Mouse (Mus musculus): Measurements from ENCODE around the gene 4930435E12Rik. TPM values are rescaled to one million over a fixed set of nuclear protein-coding genes. Genes with fewer than 3 reads are reported as not detected.

4930435E12Rik gene
- total RNA-seq, 2 experiments from 2014 or later = not detected

DNA sequence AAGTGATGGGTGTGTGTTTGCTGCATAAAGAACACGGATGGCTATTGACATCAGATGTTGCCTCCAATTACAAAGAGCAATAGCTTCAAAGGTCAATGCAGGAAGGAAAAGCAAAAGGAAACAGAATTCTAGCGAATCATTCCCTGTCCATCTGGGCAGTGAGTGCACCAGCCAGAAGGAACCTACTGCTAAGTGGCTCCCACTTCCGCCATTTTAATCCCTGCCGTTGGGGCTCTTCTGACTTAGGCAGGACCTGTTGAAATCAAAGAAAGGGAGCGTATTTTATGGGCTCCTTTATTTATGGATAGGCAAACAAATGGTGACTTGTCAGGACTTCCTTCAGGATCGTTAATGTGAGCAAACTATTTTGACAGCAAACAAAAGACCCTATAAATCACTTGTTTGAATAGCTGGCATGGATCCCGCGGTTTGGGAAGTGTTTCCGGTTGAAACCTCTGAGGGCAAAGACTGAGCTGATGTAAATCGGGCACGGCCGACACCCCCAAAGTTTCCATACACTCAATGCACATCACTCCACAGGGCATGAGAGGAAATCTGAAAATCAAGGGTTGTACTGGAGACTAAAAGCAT is 55.5 kb downstream of the 4930435E12Rik start:
- intact Hi-C loops (cut with DNase I) = no loop called here
- no peak for DNase-seq

DNA sequence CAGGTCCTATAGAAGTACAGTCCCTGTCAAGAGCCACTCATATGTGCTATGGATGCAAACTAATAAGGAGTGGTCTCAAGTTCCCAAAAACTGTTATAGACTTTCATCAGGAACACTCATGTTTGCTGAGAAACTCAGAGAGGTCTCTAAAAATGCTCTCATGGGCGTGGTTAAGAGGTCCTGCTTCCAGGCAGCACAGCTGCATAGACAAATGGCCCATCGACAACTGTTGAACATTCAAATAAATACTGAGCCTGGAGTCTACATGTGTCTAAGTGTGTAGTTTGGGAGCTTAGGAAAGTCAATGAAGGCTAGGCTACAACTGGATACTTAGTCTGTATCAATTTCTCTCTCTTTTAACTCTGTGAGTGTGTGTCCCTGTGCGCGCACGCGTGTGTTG is 57.4 kb downstream of the 4930435E12Rik start:
- intact Hi-C loops (cut with DNase I) = no loop called here
- no peak for DNase-seq

DNA sequence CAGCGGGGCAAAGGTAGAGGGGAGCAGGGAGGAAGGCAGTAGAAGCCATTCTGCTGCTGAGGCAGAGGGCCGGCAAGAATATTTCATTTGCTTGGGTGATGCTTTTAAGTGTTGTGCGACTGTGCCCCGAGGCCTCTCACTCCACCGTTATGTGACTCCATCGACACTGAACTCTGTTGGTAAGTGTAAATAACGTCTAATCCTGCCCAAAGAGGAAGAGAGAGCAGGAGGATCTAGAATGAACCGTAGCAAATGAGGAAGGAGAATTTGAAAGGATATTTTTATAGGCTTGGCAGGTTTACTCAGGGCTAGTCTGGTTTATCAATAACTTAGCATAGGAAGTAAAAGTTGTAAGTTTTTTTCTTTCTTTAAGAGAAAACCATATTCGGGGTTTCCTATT is 59.0 kb downstream of the 4930435E12Rik start:
- DNase-seq = no peak
- intact Hi-C loops (cut with DNase I) = no loop called here

GRCm38 (mm10) chr16:38768386-38768785 is 60.2 kb downstream of the 4930435E12Rik start:
- intact Hi-C loops (cut with DNase I) = no loop called here
- DNase-seq = no peak

DNA sequence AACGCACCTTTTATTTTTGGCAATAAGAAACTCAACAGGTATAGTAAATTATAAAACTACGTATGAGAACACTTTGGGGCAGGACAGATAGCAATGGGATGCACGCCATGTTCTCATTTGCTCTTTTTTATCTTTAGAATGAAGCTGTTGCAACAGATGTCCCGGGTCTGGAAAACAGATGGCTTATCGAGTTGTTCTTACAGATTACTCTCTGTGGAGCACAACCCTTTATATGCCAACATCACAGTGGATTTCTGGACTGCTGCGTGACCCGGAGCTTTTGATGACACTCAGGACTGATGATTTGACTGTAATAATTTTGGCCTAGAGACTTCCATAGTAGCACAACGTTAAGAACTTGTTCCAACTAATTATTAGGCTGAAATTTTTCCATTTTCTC is 60.8 kb downstream of the 4930435E12Rik start:
- no peak for DNase-seq
- intact Hi-C loops (cut with DNase I) = no loop called here

DNA sequence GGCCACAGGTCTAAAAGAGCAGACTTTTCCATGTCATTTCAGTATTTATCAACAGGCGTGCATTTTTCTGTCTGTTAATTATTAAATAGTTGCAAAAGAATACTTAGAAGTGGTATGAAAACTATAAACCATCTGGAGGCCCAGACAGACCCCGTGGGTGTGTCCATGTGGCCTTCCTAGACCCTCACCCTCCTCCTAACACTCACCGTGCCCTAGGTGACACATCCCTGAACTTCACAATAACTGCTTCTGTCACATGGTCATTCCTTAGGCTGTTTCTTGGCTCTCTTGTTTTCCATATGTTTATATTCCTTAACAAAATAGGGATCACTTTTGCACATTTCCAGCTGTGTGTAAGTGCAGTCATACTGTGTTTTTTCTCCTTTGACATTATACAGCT is 61.9 kb downstream of the 4930435E12Rik start:
- intact Hi-C loops (cut with DNase I) = no loop called here
- no peak for DNase-seq

DNA sequence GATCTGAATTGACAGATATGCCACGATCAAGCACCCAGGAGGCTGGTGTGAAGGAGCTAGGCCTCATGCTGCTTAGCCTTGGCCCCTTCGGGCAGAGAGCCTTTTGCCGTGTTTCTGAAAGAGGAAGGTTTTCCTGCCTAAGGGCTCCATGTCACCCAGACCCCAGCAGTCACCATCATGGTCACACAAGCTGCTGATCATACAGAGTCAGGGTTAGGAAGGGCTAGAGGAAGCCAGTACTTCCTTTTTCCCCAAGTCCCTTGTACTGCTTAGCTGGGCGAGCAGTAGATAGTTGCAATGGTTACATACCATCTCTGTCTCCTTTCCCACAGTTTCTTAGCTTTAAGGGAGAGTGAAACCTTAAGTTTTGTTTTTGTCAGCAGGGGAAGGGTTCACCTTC is 65.0 kb downstream of the 4930435E12Rik start:
- DNase-seq = no peak
- intact Hi-C loops (cut with DNase I) = no loop called here

DNA sequence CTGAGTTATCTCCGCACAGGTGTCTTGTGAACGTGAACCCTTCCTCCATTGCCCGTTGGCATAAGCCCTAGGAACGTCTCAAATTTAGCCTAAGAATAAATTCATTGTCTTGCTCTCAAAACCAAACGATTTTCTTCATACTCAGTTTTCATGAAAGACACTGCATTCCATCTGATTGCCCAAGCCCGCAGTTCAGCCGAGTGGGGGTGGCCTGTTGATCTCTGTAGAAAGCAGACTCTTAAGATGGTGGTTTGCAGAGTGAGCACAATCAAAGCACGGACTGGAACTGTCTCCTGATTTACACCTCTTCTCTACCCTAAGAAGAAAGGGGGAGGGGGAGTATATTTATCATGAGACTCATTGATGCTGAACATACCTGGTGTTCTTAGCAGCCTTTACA is 66.1 kb downstream of the 4930435E12Rik start:
- no peak for DNase-seq

More for the DNA sequence above, 66.1 kb downstream of the 4930435E12Rik start:
- intact Hi-C loops (cut with DNase I) = no loop called here

Other genes with a start within 250 kb of the 4930435E12Rik start
- 10 to 100 TPM; 50.0 to 50.9 TPM for gene Arhgap31, start 115.5 kb downstream of the 4930435E12Rik start, total RNA-seq (2021)
- gene B4galt4, start 86.5 kb downstream of the 4930435E12Rik start, total RNA-seq (2021) = 10 to 100 TPM; 12.0 to 14.3 TPM
- 1 to 10 TPM; 6.7 to 8.1 TPM for gene Upk1b, start 28.4 kb downstream of the 4930435E12Rik start, total RNA-seq (2021)
- under 1 TPM; 0.41 to 0.65 TPM for gene Igsf11, start 63.9 kb upstream of the 4930435E12Rik start, total RNA-seq (2021)